8 mouse cellular contexts compared by ENCODE assay signal in genomic region chr4:45184521-45185330, GRCm38 (mm10). TPM values are rescaled to one million over a fixed set of nuclear protein-coding genes. Genes with fewer than 3 reads are reported as not detected.
DNase-seq lines count a peak whose midpoint lies in the region; ATAC-seq lines count a peak whose summit lies in the region.

Frmpd1 (plus strand) TSS chr4:45184875.

- peaks cover 3% of the 10 kb centered on the region for H3K4me1 ChIP-seq in brown adipose tissue, adult 24 weeks (ENCODE audit: control insufficient read depth, insufficient read depth, insufficient read length, low read length)
- H3K4me1 ChIP-seq in forebrain, embryonic 11.5 days (replicated peaks; ENCODE audit: control insufficient read depth, insufficient read depth, low read length) = peaks cover 5% of the 10 kb centered on the region
- peaks cover 14 to 23% of the 10 kb centered on the region in 2 experiments; a peak in 3 of 4 replicates for H3K4me1 ChIP-seq in heart, embryonic 14.5 days (ENCODE audit: control insufficient read depth in 2 of 2, insufficient read depth in 2 of 2, low read length in 2 of 2)
- H3K4me1 ChIP-seq in liver, embryonic 12.5 days = peaks cover 15% of the 10 kb centered on the region

- ATAC-seq in forebrain, embryonic 11.5 days (replicated peaks; ENCODE audit: low FRiP score) = peak; percentile 82
- ATAC-seq in heart, embryonic 14.5 days (ENCODE audit: insufficient number of reproducible peaks, insufficient read depth, low FRiP score, low read depth) = peak; percentile 57
- ATAC-seq in liver, embryonic 12.5 days = peak; percentile 61

- peak within 1 kb of the TSS; percentile 72 for H3K4me3 ChIP-seq in brown adipose tissue, adult 24 weeks (ENCODE audit: insufficient read depth, low read depth, low read length)
- H3K4me3 ChIP-seq in forebrain, embryonic 11.5 days (ENCODE audit: low read depth, low read length) = peak within 1 kb of the TSS; percentile 64
- H3K4me3 ChIP-seq in heart, embryonic 14.5 days (ENCODE audit: control insufficient read depth in 1 of 2, insufficient read depth in 1 of 2, low read depth in 1 of 2, low read length in 2 of 2) = peak within 1 kb of the TSS; percentile 66 to 72
- peak within 1 kb of the TSS; percentile 60 for H3K4me3 ChIP-seq in liver, embryonic 12.5 days

- no peaks in the 10 kb centered on the region for H3K36me3 ChIP-seq in forebrain, embryonic 11.5 days (ENCODE audit: control insufficient read depth, insufficient read depth, low read length)
- H3K36me3 ChIP-seq in heart, embryonic 14.5 days (ENCODE audit: control insufficient read depth, insufficient read depth, low read length) = no peaks in the 10 kb centered on the region
- H3K36me3 ChIP-seq in liver, embryonic 12.5 days = no peaks in the 10 kb centered on the region

- peak within 1 kb of the TSS; percentile 56 for H3K9ac ChIP-seq in forebrain, embryonic 11.5 days (ENCODE audit: low read length)
- peak within 1 kb of the TSS; percentile 80 for H3K9ac ChIP-seq in heart, embryonic 14.5 days (ENCODE audit: low read length)
- H3K9ac ChIP-seq in liver, embryonic 12.5 days = peak within 1 kb of the TSS; percentile 55

- no peak within 1 kb of the TSS for H3K27ac ChIP-seq in brown adipose tissue, adult 24 weeks (replicated peaks; ENCODE audit: low read depth, low read length)
- no peak within 1 kb of the TSS for H3K27ac ChIP-seq in forebrain, embryonic 11.5 days (ENCODE audit: low read depth, low read length)
- H3K27ac ChIP-seq in heart, embryonic 14.5 days (replicated peaks in 1 of 2; ENCODE audit: control insufficient read depth in 1 of 2, insufficient read depth in 1 of 2, low read depth in 2 of 2, low read length in 2 of 2) = peak within 1 kb of the TSS; percentile 23 to 67; a peak in 2 of 4 replicates
- H3K27ac ChIP-seq in liver, embryonic 12.5 days = no peak within 1 kb of the TSS

- H3K27me3 ChIP-seq in forebrain, embryonic 11.5 days (ENCODE audit: control insufficient read depth, insufficient read depth, low read length) = peaks cover 8% of the 10 kb centered on the region
- H3K27me3 ChIP-seq in heart, embryonic 14.5 days (ENCODE audit: control insufficient read depth, insufficient read depth, low read length) = peaks cover 10% of the 10 kb centered on the region; the same call in 1 of the 2 replicates
- peaks cover 90% of the 10 kb centered on the region for H3K27me3 ChIP-seq in liver, embryonic 12.5 days (replicated peaks)

- WGBS in forebrain, embryonic 11.5 days = under 1% methylated on average over 70 of the region's 85 CpGs
- under 1% methylated on average over 66 of the region's 85 CpGs for WGBS in heart, embryonic 14.5 days
- under 1% methylated on average over 72 of the region's 85 CpGs for WGBS in liver, embryonic 12.5 days (ENCODE audit: insufficient replicate concordance)

- DNase-seq in CD4-positive helper T cell, adult 2 months (ENCODE audit: low read depth, low spot score) = peak; percentile 15
- peak; percentile 85 for DNase-seq in forebrain, embryonic 11.5 days (ENCODE audit: low spot score)
- DNase-seq in kidney, postnatal 10 days = peak; percentile 76
- DNase-seq in neural tube, embryonic 10.5 days (ENCODE audit: extremely low spot score, low spot score) = peak; percentile 60
- peak; percentile 50 for DNase-seq in testis, postnatal 14 days (ENCODE audit: low spot score)

- H3K9me3 ChIP-seq in forebrain, embryonic 11.5 days (ENCODE audit: control insufficient read depth, low read length) = no peaks in the 10 kb centered on the region
- H3K9me3 ChIP-seq in heart, embryonic 14.5 days (ENCODE audit: control insufficient read depth, low read length) = no peaks in the 10 kb centered on the region
- H3K9me3 ChIP-seq in liver, embryonic 12.5 days (replicated peaks) = no peaks in the 10 kb centered on the region

- H3K4me2 ChIP-seq in forebrain, embryonic 11.5 days (ENCODE audit: low read depth, low read length, severe bottlenecking) = peak within 1 kb of the TSS; percentile 97
- peak within 1 kb of the TSS; percentile 98 for H3K4me2 ChIP-seq in heart, embryonic 14.5 days (ENCODE audit: low read length)
- peak within 1 kb of the TSS; percentile 93 for H3K4me2 ChIP-seq in liver, embryonic 12.5 days

RNA-seq across cellular contexts. Expression of gene Frmpd1, which starts in this region (rescaled TPM):
- polyA plus RNA-seq in brown adipose tissue, adult 24 weeks (2012; ENCODE audit: insufficient read depth, insufficient read length, missing spikeins) = not detected in 2 replicates
- 1.3 TPM in 2 replicates for polyA plus RNA-seq in forebrain, embryonic 11.5 days (2014; fragmentation: Nextera tagmentation; extraction: Ambion mirVana)
- 2.5 and 2.6 TPM in 2 replicates for polyA plus RNA-seq in heart, embryonic 14.5 days (2014; fragmentation: Nextera tagmentation; extraction: Ambion mirVana)
- 0.27 and 0.38 TPM in 2 replicates for polyA plus RNA-seq in liver, embryonic 12.5 days (2016; fragmentation: Nextera tagmentation; extraction: Ambion mirVana)

Comparison
In these comparisons a context has a peak if more than half of its experiments do, and no peak if none do; other contexts are left out.
1. Peak in ATAC-seq, H3K4me3 ChIP-seq, H3K9ac ChIP-seq and H3K4me2 ChIP-seq in liver, embryonic 12.5 days; RNA of the gene not detected or under 1 TPM.
2. DNase-seq: peak in every context shown above with its lines; median percentile 85 in forebrain, embryonic 11.5 days; 76 in kidney, postnatal 10 days; 60 in neural tube, embryonic 10.5 days; 50 in testis, postnatal 14 days; 15 in CD4-positive helper T cell, adult 2 months.
3. H3K27ac ChIP-seq: peak in heart, embryonic 14.5 days (2 of 2); none in brown adipose tissue, adult 24 weeks (single experiment), forebrain, embryonic 11.5 days (single experiment) and liver, embryonic 12.5 days (single experiment).
4. Peak in every context shown above with its lines, with median percentiles within 50 percentile points of each other: H3K4me3 ChIP-seq, ATAC-seq, H3K4me2 ChIP-seq and H3K9ac ChIP-seq.